Mouse (Mus musculus) liver, embryonic 15.5 days (tissue): Measurements from ENCODE around the gene Cpm. TPM values are rescaled to one million over a fixed set of nuclear protein-coding genes. Genes with fewer than 3 reads are reported as not detected.

Experiments
- ATAC-seq: fragments of 200-750 bp; cut with Nextera tagmentation; 2 replicates; pipeline ENCODE4 v1.8.0; 2017; ENCODE audit warnings: moderate number of reproducible peaks, mild to moderate bottlenecking, moderate library complexity; ENCODE audit not compliant: insufficient read depth
- H3K27ac ChIP-seq: fragments of 300-500 bp; sonication (generic); replicated peaks from 2 replicates; pipeline ENCODE4 v1.5.1; 2015; ENCODE audit warnings: mild to moderate bottlenecking, inconsistent platforms
- H3K27me3 ChIP-seq: fragments of 300-500 bp; sonication (generic); 2 replicates; pipeline ENCODE4 v1.6.1; 2015; ENCODE audit warnings: mild to moderate bottlenecking, inconsistent platforms
- H3K36me3 ChIP-seq: fragments of 300-500 bp; sonication (generic); replicated peaks from 2 replicates; pipeline ENCODE4 v1.6.1; 2015; ENCODE audit warnings: moderate library complexity, mild to moderate bottlenecking, inconsistent platforms
- H3K4me1 ChIP-seq: fragments of 300-500 bp; sonication (generic); replicated peaks from 2 replicates; pipeline ENCODE4 v1.6.1; 2015; ENCODE audit warnings: inconsistent platforms
- H3K4me2 ChIP-seq: fragments of 300-500 bp; sonication (generic); 2 replicates; pipeline ENCODE4 v1.6.1; 2015; ENCODE audit warnings: moderate library complexity, mild to moderate bottlenecking, inconsistent platforms
- H3K4me3 ChIP-seq: fragments of 300-500 bp; sonication (generic); replicated peaks from 2 replicates; pipeline ENCODE4 v1.5.1; 2015; ENCODE audit warnings: mild to moderate bottlenecking, inconsistent platforms
- H3K9ac ChIP-seq: fragments of 300-500 bp; sonication (generic); 2 replicates; pipeline ENCODE4 v1.6.1; 2015; ENCODE audit warnings: moderate library complexity, mild to moderate bottlenecking, inconsistent platforms
- H3K9me3 ChIP-seq: fragments of 300-500 bp; sonication (generic); replicated peaks from 2 replicates; pipeline ENCODE4 v1.6.1; 2016; ENCODE audit warnings: inconsistent platforms
- WGBS: fragments of 180-500 bp; shearing (Covaris S2); methylation state at CpG from one replicate; pipeline ENCODE4 v1.1.7; 2015; ENCODE audit warnings: mixed read lengths; ENCODE audit not compliant: insufficient replicate concordance; 5-methylcytosine and 5-hydroxymethylcytosine counted together
- polyA plus RNA-seq: library from polyadenylated mRNA; unstranded; fragments of >200 nt; fragmentation: Nextera tagmentation; extraction: Ambion mirVana; gene quantifications from 2 replicates; pipeline ENCODE4 v1.2.1, GENCODE M21; 2015

Gene Cpm
- polyA plus RNA-seq, 1 experiment from 2014 or later: 15.7 TPM

- 77% methylated on average over 9 of the region's 9 CpGs for WGBS
- H3K4me1 ChIP-seq: peaks cover 3% of the 10 kb centered on the region
- no peak overlapping the region for H3K27ac ChIP-seq
- H3K9ac ChIP-seq: no peak overlapping the region
- no peaks in the 10 kb centered on the region for H3K27me3 ChIP-seq
- peaks cover 11% of the 10 kb centered on the region; the same call in 1 of the 2 replicates for H3K36me3 ChIP-seq
- no peaks in the 10 kb centered on the region for H3K9me3 ChIP-seq
- H3K4me3 ChIP-seq: no peak overlapping the region
- no peak for ATAC-seq
- no peak overlapping the region for H3K4me2 ChIP-seq
Observed at GRCm38 (mm10) chr10:117683734-117684037, 54.4 kb downstream of the Cpm start.

GRCm38 (mm10) chr10:117684298-117685170 is 55.2 kb downstream of the Cpm start:
- WGBS: 58% methylated on average over 19 of the region's 19 CpGs
- no peak overlapping the region for H3K4me2 ChIP-seq
- no peaks in the 10 kb centered on the region for H3K27me3 ChIP-seq
- H3K9ac ChIP-seq: no peak overlapping the region
- ATAC-seq: no peak
- peaks cover 20% of the 10 kb centered on the region for H3K36me3 ChIP-seq
- H3K4me3 ChIP-seq: no peak overlapping the region
- H3K9me3 ChIP-seq: no peaks in the 10 kb centered on the region
- H3K27ac ChIP-seq: no peak overlapping the region
- no peaks in the 10 kb centered on the region for H3K4me1 ChIP-seq

GRCm38 (mm10) chr10:117685171-117685848 is 56.0 kb downstream of the Cpm start:
- no peak overlapping the region for H3K9ac ChIP-seq
- H3K27ac ChIP-seq: no peak overlapping the region
- WGBS: 66% methylated on average over 15 of the region's 15 CpGs
- ATAC-seq: no peak
- no peaks in the 10 kb centered on the region for H3K27me3 ChIP-seq
- no peaks in the 10 kb centered on the region for H3K9me3 ChIP-seq
- H3K36me3 ChIP-seq: peaks cover 24% of the 10 kb centered on the region
- no peak overlapping the region for H3K4me2 ChIP-seq
- H3K4me3 ChIP-seq: no peak overlapping the region
- no peaks in the 10 kb centered on the region for H3K4me1 ChIP-seq

GRCm38 (mm10) chr10:117685849-117686591 is 56.7 kb downstream of the Cpm start:
- no peaks in the 10 kb centered on the region for H3K9me3 ChIP-seq
- 79% methylated on average over 13 of the region's 13 CpGs for WGBS
- no peak for ATAC-seq

GRCm38 (mm10) chr10:117687018-117687417 is 57.7 kb downstream of the Cpm start:
- peaks cover 41% of the 10 kb centered on the region for H3K36me3 ChIP-seq
- no peak for ATAC-seq
- H3K4me2 ChIP-seq: no peak overlapping the region
- no peak overlapping the region for H3K4me3 ChIP-seq
- no peaks in the 10 kb centered on the region for H3K9me3 ChIP-seq
- H3K27ac ChIP-seq: no peak overlapping the region
- 66% methylated on average over 3 of the region's 3 CpGs for WGBS
- H3K9ac ChIP-seq: no peak overlapping the region
- H3K4me1 ChIP-seq: no peaks in the 10 kb centered on the region
- no peaks in the 10 kb centered on the region for H3K27me3 ChIP-seq

More at GRCm38 (mm10) chr10:117685849-117686591, 56.7 kb downstream of the Cpm start:
- Histone ChIP-seq H3K27me3 (no peaks in the 10 kb centered on the region), H3K27ac (no peak overlapping the region), H3K4me2 (no peak overlapping the region), H3K4me1 (no peaks in the 10 kb centered on the region), H3K9ac (no peak overlapping the region), H3K36me3 (peaks cover 31% of the 10 kb centered on the region), H3K4me3 (no peak overlapping the region)

- H3K4me2 ChIP-seq: no peak overlapping the region
- no peak for ATAC-seq
- 78% methylated on average over 7 of the region's 7 CpGs for WGBS
- H3K27me3 ChIP-seq: no peaks in the 10 kb centered on the region
- H3K9me3 ChIP-seq: no peaks in the 10 kb centered on the region
- peaks cover 47% of the 10 kb centered on the region for H3K36me3 ChIP-seq
- no peak overlapping the region for H3K27ac ChIP-seq
- H3K4me3 ChIP-seq: no peak overlapping the region
- H3K9ac ChIP-seq: no peak overlapping the region
- H3K4me1 ChIP-seq: no peaks in the 10 kb centered on the region
Observed at GRCm38 (mm10) chr10:117687577-117687976, 58.3 kb downstream of the Cpm start.

- Histone ChIP-seq H3K36me3 (peaks cover 53% of the 10 kb centered on the region), H3K9ac (no peak overlapping the region), H3K4me1 (no peaks in the 10 kb centered on the region), H3K9me3 (no peaks in the 10 kb centered on the region), H3K4me3 (no peak overlapping the region), H3K27ac (no peak overlapping the region), H3K27me3 (no peaks in the 10 kb centered on the region), H3K4me2 (no peak overlapping the region)
- 73% methylated on average over 13 of the region's 13 CpGs for WGBS
- ATAC-seq: 0 out of 2 replicates have a peak, but pooled peaks have one; percentile 34
Observed at GRCm38 (mm10) chr10:117688204-117689151, 59.2 kb downstream of the Cpm start.

- H3K27ac ChIP-seq: no peak overlapping the region
- ATAC-seq: no peak
- peaks cover 61% of the 10 kb centered on the region for H3K36me3 ChIP-seq
- no peaks in the 10 kb centered on the region for H3K9me3 ChIP-seq
- no peak overlapping the region for H3K4me3 ChIP-seq
- H3K4me2 ChIP-seq: no peak overlapping the region
- H3K9ac ChIP-seq: no peak overlapping the region
- WGBS: 90% methylated on average over 11 of the region's 11 CpGs
- H3K4me1 ChIP-seq: no peaks in the 10 kb centered on the region
- no peaks in the 10 kb centered on the region for H3K27me3 ChIP-seq
Observed at GRCm38 (mm10) chr10:117689297-117690100, 60.2 kb downstream of the Cpm start.

GRCm38 (mm10) chr10:117690101-117690352 is 60.7 kb downstream of the Cpm start:
- ATAC-seq: no peak
- Histone ChIP-seq H3K9me3 (no peaks in the 10 kb centered on the region), H3K27me3 (no peaks in the 10 kb centered on the region), H3K36me3 (peaks cover 67% of the 10 kb centered on the region), H3K27ac (no peak overlapping the region), H3K4me1 (no peaks in the 10 kb centered on the region), H3K4me3 (no peak overlapping the region), H3K9ac (no peak overlapping the region), H3K4me2 (no peak overlapping the region)
- WGBS: 86% methylated on average over 2 of the region's 2 CpGs

- Histone ChIP-seq H3K9me3 (no peaks in the 10 kb centered on the region), H3K4me2 (no peak overlapping the region), H3K36me3 (peaks cover 75% of the 10 kb centered on the region), H3K27ac (no peak overlapping the region), H3K4me3 (no peak overlapping the region), H3K27me3 (no peaks in the 10 kb centered on the region), H3K9ac (no peak overlapping the region), H3K4me1 (no peaks in the 10 kb centered on the region)
- no peak for ATAC-seq
- WGBS: 84% methylated on average over 3 of the region's 3 CpGs
Observed at GRCm38 (mm10) chr10:117690770-117691296, 61.5 kb downstream of the Cpm start.
